Mouse (Mus musculus) inflammation-experienced regulatory T-cells, adult 16 weeks (primary cell): ENCODE data around the gene Alg11. TPM values are rescaled to one million over a fixed set of nuclear protein-coding genes. Genes with fewer than 3 reads are reported as not detected.

Experiments
- polyA plus RNA-seq: library from polyadenylated mRNA; unstranded; fragments of 100-300 nt; shearing (Covaris generic); gene quantifications from one replicate; pipeline ENCODE4 v1.2.1, GENCODE M21; 2017

Gene Alg11
- 12.4 TPM for polyA plus RNA-seq

GRCm38 (mm10) chr8:22060446-22060889 is at the start of gene Alg11:
TSS of gene Alg11 (plus strand) at chr8:22060721.

GRCm38 (mm10) chr8:22059821-22060445 is 588 bp upstream of the Alg11 start, which contains the start of gene Atp7b:
TSS of gene Atp7b (minus strand) at chr8:22060305.

Other genes with a start within 250 kb of the Alg11 start
- not detected for gene Defb50, start 237.2 kb upstream of the Alg11 start, polyA plus RNA-seq
- not detected for gene Defb2, start 220.8 kb upstream of the Alg11 start, polyA plus RNA-seq
- gene Defb10, start 201.8 kb upstream of the Alg11 start, polyA plus RNA-seq = not detected
- gene Defb9, start 175.3 kb upstream of the Alg11 start, polyA plus RNA-seq = not detected
- not detected for gene Defb11, start 154.3 kb upstream of the Alg11 start, polyA plus RNA-seq
- not detected for gene Defb15, start 128.0 kb upstream of the Alg11 start, polyA plus RNA-seq
- not detected for gene Defb35, start 122.4 kb upstream of the Alg11 start, polyA plus RNA-seq
- not detected for gene Defb13, start 114.0 kb upstream of the Alg11 start, polyA plus RNA-seq
- not detected for gene Fam90a1a, start 102.0 kb upstream of the Alg11 start, polyA plus RNA-seq
- gene Ccdc70, start 90.9 kb upstream of the Alg11 start, polyA plus RNA-seq = not detected
- gene Atp7b, start 416 bp upstream of the Alg11 start, polyA plus RNA-seq = 0.16 TPM
- gene Nek5, start 64.3 kb downstream of the Alg11 start, polyA plus RNA-seq = not detected
- gene Nek3, start 105.7 kb downstream of the Alg11 start, polyA plus RNA-seq = 6.5 TPM
- gene Ckap2, start 125.1 kb downstream of the Alg11 start, polyA plus RNA-seq = 3.3 TPM
- 46.5 TPM for gene Vps36, start 132.1 kb downstream of the Alg11 start, polyA plus RNA-seq
- gene Thsd1, start 166.6 kb downstream of the Alg11 start, polyA plus RNA-seq = 0.32 TPM
- gene Tpte, start 222.7 kb downstream of the Alg11 start, polyA plus RNA-seq = not detected